Mouse (Mus musculus): ENCODE results near the gene Gabbr2.

Gene Gabbr2

GRCm38 (mm10) chr4:46867779-46868178, 123.9 kb downstream of the Gabbr2 start:
- in situ Hi-C loops (cut with MboI, MseI): no loop called here

DNA sequence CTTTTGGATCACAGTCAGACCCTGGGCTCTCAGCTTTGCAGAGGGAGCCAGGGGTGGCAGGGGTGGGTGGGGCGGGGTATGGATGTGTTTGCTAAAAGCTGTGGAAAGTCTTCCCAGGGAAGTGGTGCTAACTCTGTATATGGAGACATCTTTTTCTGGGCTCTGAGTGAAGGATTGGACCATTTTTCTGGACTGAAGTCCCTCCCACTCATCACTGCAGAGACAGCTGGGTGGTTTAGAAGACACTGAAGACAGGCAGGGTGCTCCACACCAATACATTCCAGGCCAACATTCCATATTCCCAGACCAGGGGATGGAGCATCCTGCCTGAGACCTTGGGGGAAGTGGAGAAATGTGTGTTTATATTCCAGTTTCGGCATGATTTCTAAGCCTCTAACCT, 125.6 kb downstream of the Gabbr2 start:
- in situ Hi-C loops (cut with MboI, MseI): no loop called here

DNA sequence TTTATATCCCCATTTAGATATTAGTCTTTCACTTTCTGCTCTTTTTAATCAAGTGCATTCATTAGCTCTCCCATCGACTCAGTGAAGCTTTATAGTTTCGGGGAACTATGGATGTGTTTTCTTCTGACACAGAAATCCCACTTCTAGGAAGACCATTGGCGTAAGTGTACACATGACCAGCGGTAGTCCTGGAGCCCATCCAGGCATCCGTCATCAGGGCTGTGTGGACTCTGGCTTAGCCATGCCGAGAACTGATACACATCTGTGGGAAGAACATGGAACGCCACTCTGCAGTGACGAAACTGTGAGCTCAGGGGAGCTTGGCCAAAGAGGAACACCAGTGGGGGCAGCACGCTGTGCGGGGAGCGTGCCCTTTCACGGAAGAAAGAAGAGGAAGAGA, 128.0 kb downstream of the Gabbr2 start:
- in situ Hi-C loops (cut with MboI, MseI): no loop called here

DNA sequence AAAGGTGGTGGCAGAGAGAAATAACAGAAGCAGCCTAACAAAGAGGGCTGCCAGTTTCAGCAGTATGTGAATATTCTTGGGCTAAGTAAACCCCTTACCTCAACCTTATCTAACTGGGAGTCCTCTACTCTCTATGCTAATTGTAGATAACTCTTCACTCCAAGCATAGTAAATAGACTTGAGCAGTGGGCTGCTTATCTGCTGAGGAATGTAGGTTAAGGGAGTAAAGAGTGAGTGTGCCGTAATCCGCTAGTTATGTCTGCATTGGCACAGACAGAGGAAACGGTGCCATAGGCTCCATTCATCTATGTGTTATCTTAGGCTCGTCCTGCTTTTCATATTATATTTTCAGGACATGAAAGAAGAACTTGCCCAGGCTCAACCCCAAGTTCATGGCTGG, 129.0 kb downstream of the Gabbr2 start:
- in situ Hi-C loops (cut with MboI, MseI): no loop called here

DNA sequence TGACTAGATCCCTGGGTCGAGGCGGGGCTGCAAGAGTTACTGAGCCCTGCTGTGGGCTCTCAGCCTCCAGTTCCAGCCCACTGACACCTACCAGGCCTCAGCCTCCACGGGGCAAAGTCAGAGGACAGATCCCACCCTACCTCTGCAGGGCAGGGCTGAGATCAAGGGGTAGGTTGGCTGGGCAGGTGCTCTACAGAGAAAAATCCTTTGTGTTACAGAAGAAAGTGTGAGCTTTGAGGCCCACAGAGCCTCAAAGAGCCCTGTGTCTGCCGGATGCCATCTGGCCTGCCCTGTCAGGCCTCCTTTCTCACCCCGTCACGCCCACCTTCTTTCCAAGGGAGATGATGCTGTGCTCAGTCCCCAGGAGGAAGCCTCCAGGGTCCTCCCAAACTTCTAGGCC, 131.1 kb downstream of the Gabbr2 start:
- in situ Hi-C loops (cut with MboI, MseI): no loop called here

DNA sequence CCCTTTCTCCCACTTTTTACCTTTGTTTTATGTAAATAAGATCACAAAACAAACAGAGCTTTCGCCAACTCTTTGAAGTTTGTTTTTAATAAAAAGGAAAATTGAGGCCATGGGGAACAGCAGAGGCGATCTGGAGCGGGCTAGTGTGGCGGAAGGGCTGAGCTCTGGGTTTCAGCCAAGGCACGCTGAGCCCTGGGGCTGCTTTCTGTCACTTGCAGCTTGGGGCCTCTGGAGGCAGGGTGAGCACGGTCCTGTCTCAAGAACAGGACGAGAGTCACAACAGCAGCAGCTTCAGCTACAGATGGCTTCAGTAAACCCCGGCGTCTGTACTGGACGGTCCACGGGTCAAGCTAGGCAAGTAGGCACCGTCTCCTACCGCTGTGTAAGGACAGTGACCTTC, 132.8 kb downstream of the Gabbr2 start:
- in situ Hi-C loops (cut with MboI, MseI): no loop called here

- in situ Hi-C loops (cut with MboI, MseI): no loop called here
Observed at GRCm38 (mm10) chr4:46856145-46856544, 135.5 kb downstream of the Gabbr2 start.

GRCm38 (mm10) chr4:46854686-46855385, 136.8 kb downstream of the Gabbr2 start:
- in situ Hi-C loops (cut with MboI, MseI): no loop called here

DNA sequence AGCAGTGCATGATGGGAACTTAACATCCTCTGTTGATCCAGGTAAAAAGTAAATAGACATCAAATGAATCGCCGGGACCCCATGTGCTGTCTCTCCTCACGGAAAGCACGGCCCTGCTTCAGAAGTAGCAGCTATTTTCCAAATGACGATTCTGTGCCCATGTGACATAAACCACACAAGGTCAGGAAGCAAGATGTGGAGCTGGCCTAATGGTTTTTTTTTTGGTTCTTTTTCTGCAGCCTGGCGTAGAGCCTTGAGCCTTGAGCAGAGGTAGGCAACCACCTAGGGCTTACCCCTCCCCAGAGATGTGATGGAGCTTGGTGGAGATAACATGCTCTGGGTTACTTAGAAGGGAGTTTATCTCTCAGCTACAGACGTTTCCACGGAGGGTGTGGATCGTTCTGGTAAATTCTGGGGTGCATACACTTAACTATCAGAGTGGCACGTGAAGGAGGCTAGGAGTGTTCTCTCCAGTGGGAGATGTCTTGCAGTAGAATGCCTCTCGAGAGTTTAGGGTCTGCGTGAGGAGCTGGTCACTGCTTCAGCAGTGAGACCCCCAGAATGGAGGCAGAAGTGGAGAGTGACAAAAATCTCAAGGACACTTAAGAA, 137.7 kb downstream of the Gabbr2 start:
- in situ Hi-C loops (cut with MboI, MseI): no loop called here

- in situ Hi-C loops (cut with MboI, MseI): no loop called here
Observed at GRCm38 (mm10) chr4:46847745-46848144, 143.9 kb downstream of the Gabbr2 start.

- in situ Hi-C loops (cut with MboI, MseI): no loop called here
Observed at GRCm38 (mm10) chr4:46846396-46846795, 145.3 kb downstream of the Gabbr2 start.

DNA sequence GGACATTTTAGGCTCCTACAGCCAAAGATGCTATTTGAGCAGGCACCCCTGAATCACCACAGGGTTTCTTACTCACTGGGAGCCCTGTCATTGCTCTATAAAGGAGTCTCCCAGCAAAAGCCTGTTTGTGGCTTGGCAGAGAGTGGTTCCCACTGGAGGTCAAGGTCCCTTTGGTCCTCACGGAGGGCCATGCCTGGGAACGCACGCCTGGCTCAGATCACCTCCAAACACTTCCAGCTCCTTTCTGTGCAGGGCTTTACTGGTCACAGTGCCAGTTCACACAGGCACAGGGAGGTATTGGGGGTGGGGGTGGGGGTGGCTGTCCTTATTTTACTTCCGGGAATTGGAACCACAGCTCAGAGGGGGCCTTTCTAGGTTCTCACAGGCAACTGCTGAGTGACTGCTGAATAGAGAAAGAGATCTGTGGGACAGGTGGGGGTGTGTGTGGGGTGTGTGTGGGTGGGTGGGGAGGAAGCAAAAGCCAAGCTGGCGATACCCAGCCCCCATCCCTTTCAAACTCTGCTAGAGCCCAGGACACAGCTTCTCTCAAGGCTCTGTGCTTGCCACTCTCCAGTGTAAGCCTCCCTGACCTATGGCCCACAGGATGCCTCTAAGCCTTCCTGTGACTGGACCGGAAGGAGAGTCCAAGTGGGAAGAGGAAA, 146.6 kb downstream of the Gabbr2 start:
- in situ Hi-C loops (cut with MboI, MseI): no loop called here

GRCm38 (mm10) chr4:46844567-46844966, 147.1 kb downstream of the Gabbr2 start:
- in situ Hi-C loops (cut with MboI, MseI): no loop called here

DNA sequence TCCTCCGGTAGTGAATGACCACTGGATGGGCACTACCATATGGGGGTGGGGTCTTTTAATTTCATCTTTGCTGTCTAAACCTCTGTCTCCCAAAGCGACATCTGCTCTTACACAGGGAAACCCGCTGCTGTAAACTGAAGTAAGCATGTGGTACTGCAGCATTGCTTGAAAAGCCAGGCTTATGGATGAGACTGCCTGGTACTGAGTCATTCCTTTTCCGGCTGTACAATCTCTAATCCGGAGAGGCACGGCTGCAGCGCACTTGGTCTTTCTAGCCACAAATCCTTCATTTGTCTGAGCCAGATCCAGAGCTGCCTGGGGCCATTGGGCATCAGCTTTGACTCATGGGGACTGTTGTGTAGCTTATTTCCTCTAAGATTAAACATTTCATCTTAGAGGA, 149.1 kb downstream of the Gabbr2 start:
- in situ Hi-C loops (cut with MboI, MseI): no loop called here

- in situ Hi-C loops (cut with MboI, MseI): no loop called here
Observed at GRCm38 (mm10) chr4:46840146-46840545, 151.5 kb downstream of the Gabbr2 start.

- in situ Hi-C loops (cut with MboI, MseI): no loop called here
Observed at GRCm38 (mm10) chr4:46837362-46837761, 154.3 kb downstream of the Gabbr2 start.

DNA sequence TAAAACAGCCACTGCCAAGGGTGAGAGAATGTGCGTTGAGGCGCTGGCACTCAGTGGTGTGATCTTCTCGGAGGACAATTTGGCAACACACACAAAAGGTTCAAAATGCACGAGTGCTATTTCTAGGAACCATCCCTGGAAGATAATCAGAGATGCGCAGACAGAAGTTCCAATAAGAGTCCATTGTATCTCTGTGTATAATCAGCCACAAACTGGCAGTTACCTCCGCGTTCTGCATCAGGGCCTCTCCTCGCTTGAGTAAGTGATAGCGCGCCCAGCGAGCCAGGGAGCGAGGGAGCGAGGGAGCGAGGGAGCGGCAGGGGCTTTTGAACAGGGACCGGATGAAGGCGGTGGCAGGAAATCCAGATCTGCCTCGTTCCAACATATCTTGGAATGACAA, 155.6 kb downstream of the Gabbr2 start:
- in situ Hi-C loops (cut with MboI, MseI): no loop called here

GRCm38 (mm10) chr4:46835064-46835463, 156.6 kb downstream of the Gabbr2 start:
- in situ Hi-C loops (cut with MboI, MseI): no loop called here

DNA sequence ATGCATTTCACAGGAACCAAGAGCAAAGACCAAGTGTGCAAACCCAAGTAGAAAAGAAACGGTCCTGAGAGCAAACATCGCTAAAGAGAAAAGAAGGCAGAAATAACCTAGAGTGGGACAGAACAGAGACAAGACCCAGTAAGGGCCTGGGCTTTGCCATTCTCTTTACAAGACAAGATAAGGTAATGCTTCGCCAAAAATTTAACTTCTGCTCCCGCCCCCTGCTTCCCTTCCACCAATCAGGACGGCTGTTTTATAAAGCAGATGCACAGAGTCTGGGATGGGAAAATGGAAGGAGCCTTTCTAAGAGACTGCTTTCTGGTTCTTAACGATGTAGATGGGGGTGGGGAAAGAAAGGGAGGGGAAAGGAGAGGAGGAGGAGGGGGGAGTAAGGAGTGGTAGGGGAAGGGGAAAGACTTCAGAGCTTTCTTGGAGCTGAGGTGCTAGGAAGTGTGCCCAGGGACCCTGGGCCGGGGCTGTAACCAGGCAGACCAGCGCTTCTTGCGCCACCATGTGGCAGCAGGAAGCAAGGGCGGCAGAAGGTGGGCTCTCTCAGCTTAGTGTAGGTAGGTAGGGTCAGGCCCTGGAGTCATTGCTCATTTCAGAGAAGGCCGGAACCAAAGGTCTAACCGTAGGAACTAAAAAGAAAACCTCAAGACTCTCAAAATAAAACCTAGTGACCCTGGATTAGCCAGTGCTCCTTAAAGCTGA, 158.7 kb downstream of the Gabbr2 start:
- in situ Hi-C loops (cut with MboI, MseI): no loop called here

DNA sequence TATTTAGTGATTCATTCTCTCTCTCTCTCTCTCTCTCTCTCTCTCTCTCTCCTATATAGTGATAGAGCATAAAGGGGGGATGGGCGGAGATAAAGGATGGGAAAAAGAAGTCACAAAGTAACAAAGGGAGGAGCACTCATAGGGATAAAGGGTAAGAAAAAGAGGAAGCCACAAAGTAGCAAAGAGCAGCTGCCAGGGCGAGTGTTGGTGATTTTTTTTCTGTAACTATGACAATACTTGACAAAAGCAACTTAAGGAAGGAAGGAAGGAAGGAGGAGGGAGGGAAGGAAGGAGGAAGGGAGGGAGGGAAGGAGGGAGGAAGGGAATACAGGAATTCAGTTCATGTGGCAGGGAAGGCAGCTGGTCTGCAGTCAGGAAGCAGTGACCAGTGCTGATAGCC, 162.0 kb downstream of the Gabbr2 start:
- in situ Hi-C loops (cut with MboI, MseI): no loop called here

- in situ Hi-C loops (cut with MboI, MseI): no loop called here
Observed at GRCm38 (mm10) chr4:46828141-46828571, 163.5 kb downstream of the Gabbr2 start.

GRCm38 (mm10) chr4:46827471-46827870, 164.2 kb downstream of the Gabbr2 start:
- in situ Hi-C loops (cut with MboI, MseI): no loop called here
